Mouse (Mus musculus) ovary, postnatal 10 days (tissue): Measurements from ENCODE around the gene Arhgap28.

ENCODE experiments used
- DNase-seq: peaks from one replicate; pipeline ENCODE4 v3.0.0; 2022; ENCODE audit warnings: low spot score

Gene Arhgap28

DNA sequence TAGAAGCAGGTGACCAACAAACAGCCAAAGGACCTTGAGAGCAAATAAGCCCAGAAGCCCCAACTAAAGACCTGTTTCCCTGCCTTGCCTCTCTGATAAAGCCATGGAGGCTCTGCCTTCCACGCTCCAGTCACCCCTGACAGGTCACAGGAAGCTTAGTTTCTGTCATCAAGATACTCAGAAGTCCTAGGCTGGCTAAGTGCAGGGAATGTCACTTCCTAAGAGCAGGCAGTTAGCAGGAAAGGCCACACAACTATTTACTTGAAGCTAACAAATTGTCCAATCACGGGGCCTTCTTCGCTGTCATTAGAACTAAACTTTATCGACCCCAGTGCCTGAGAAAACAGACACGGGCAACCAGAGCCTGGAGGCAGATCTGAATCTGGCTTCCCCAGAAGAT lies 14.2 kb downstream of the Arhgap28 start:
- no peak for DNase-seq

DNA sequence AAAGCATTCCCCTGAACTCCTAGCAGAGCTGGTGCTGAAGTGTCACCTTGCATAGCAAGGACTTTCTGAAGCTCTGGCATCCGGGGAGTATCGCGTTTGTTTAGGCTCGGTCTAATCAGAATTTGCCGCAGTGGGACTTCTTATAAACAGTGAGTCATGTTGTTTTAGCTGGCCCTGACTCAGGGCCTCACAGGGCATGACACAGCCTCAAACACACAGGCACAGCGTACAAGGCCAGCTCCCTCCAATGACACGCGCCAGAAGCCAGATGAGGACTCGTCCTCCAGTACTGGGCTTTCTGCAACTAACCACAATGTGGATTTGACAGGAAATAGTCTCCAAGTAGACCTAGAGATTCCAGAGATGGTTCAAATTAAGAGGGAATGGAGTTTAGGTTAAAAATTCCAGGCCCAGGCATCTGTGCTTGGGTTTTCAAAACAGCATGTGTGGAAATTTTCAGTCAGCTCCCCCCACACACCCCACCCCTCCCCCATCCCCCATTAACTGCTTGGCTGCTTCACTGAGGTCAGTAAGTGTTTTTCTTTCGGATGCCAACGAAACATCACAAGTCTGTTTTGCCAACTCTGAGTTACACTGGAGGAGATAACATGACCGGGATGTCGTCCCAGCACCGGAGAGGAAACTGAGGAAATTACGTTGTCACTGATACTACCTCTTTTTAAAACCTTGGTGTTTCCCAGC lies 14.8 kb downstream of the Arhgap28 start:
- DNase-seq: no peak

DNA sequence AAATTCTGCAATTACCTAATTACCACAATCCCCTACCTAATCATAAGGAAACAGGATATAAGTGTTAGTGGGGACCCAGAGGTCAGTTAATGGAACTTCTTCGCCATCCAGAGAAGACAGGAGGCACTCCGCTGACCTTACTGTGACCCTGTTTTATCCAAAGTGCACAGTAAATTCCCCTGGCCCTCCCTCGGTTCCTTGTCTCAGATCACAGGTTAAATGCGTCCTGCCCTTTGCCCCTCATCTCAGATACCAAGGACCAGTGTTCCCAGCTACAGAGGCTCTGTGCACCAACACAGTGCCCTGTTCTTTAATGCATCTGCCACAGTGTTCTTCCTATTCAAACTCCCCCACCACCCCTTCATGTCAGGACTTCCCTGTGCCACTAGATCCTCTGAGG lies 18.4 kb downstream of the Arhgap28 start:
- no peak for DNase-seq

DNA sequence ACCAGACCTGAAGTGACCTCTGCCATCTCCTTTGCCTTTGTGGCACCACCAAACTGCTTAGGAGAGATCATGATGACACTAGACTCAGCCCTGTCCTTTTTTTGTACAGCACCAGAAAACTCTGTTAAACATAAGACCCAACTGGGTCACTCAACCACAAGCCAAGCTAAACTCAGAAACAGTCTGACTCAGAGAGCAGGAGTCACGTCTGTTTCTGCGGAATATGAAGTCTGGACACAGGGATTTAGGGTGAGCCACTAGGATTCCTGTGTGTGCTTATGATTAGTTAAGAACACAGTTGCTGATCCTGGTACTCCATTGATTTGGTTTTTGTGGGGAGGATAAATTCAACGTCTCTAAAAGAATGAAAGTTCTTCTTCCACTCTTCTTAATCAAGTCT lies 23.3 kb downstream of the Arhgap28 start:
- DNase-seq: no peak

DNA sequence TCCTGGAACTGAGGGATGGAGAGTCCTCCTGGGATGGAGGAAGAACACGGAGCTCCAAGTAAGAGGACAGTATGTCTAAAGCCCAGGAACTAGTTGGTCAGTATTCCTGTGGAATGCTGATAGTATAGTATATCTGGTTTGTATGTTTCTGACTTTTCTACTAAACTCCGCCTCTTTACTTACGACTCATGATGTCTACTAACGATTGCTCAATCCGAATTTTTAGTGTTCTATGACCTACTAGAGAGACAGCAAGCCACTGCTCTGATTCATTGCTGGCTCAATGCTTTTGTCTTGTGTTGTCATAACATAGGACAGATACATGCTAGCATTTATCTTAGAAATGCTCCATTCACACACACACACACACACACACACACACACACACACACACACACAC lies 24.7 kb downstream of the Arhgap28 start:
- DNase-seq: no peak

DNA sequence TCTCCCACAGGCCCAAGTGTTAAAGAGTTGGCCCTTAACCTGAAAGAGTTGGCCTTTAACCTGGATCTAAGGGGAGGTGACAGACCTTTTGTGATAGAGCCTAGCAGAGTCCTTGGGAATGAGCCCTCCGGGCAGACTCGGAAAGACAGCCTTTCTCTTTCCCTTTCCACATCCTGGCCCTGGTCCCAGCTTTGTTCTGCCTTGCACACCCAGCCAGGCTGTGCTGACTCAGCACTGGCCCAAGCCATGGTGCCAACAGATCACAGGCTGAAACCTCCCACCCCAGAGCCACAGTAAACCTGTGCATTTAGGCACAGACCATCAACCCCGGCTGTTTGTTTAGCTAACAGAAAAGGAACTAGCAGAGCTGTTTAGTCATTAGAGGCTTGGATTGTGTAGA lies 25.1 kb downstream of the Arhgap28 start:
- no peak for DNase-seq

DNA sequence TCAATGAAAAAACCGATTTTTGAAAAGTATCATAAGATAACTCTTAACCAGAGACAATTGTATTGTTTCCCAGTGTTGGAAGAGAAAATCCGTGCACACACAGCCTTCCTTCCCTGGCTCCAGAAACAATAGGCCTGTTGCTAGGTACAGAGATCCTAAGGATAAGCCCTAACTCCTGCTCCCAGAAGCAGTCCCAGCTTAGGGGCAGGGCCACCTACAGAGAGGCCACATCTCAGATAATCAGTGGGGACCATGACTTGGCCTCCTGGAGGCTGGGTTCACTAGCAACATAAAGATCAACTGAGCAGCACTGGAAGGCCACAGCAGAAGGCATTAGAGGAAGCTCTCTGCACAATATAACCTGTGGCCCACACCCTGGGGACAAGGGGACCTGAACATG lies 27.5 kb downstream of the Arhgap28 start:
- no peak for DNase-seq

DNA sequence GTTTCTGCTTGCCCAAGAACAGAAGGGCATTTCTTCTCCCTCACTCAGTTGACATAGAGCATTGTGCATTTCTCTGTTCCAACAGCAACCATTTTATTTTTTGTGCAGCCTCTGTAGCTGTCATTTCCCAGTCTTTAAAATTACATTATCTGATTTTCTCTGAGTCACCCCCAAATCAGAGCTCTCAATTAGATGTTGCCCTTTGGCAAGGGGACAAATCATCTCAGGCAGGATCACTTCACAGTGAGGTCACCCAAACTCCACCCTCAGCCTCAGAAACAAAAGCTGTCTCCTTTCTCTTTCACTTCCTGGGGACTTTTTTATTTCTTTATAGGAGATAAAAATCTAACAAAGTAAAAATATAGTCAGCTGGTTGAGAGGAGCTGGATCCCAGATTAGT lies 27.9 kb downstream of the Arhgap28 start:
- no peak for DNase-seq

DNA sequence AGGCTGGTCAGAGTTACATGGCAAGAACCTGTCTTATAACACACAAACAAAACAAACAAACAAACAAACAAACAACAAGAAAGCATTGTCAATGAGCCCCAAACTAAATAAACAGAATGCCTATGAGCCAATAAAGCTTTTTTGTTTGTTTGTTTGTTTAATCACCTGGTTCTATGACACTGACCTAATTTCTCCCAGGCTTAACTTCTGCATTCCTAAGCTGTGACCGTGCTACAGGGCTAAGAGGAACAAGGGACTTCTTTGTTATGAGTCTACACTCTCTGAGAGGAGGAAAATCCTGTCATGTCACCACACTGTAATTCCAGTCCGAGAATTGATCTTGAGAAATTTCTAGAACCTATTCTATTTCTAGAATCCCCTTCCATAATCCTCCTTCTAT lies 29.2 kb downstream of the Arhgap28 start:
- DNase-seq: no peak

DNA sequence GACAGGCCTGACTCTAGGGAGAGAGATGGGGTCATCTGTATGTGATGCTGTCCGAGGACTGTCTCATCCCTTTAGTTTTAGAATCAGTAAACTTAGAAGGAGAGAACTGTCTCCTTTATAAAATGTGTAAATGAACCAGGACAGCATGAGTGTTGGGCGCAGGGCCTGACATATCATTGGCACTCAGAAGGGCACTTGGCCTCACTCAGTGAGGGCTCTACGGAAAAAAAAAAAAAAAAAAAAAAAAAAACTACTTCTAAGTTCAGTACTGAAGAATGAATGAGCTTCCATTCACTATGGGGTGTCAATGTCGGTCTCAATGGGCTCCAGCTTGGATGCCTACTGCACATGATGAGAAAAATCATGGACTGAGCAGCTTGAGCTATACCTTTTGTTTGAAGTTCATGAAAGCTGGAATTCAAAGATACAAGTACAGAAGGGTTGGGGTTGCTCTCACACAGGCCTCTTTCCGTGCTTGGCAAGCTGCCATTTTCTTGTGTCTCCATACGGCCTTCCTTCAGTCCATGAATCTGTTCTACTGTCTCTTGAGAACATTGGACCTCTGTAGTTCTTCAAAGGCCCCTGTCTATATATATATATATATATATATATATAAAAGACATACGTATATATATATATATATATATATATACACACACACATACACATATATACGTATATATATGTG lies 36.9 kb downstream of the Arhgap28 start:
- DNase-seq: no peak

DNA sequence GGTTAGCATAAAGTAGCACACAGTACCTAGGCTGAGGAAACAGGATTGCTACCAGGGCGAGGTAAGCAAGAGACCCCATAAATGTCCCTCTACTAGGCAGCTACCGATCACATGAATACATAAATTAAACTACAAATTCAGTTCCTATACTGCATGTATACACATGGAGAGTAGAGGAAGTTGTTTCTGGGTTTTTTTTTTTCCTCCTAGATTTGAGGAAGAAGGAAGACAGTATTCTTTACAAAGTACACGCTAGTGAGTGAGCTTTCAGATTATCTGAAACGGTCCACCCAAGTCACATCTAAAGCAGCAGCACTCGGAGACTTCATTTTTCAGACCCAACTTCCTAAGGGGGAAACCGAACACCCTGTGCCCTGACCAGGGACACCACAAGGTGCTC lies 41.1 kb downstream of the Arhgap28 start:
- no peak for DNase-seq

DNA sequence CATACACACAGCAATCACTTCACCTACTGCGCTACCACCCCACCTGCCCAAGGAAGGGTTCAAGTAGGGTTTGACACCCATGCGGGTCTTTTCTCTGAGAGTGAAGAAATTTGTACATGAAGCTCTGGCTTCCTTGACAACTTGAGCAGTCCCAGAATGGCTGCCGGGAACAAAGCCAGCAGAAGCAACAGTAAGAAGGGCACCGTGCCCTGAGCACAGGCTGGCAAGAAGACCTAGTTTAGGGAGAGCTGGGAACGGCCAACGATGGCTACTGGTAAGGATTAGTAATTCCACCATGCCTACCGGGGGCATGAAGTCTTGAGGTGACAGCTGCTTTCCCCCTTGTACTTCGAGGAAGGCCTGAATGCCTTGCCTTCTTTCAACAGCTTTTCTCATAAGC lies 41.9 kb downstream of the Arhgap28 start:
- no peak for DNase-seq

DNA sequence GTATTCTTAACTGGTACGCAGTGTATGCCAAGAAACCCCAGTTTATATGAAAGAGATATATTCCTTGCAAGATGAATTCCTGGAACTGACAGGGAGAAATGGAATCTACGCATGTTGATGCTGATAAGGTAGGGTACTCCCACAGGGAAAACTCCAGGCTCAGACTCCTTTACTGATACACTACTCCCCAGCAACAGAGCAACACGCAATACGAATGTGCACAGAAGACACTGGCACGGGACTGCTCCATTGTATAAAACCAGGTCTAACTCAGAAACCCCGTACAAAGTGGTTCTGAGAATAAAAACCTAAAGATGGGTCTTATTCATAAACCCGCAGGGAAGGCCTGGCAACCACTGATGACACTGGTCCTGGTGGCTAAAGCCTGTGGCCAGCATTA lies 45.0 kb downstream of the Arhgap28 start:
- no peak for DNase-seq

DNA sequence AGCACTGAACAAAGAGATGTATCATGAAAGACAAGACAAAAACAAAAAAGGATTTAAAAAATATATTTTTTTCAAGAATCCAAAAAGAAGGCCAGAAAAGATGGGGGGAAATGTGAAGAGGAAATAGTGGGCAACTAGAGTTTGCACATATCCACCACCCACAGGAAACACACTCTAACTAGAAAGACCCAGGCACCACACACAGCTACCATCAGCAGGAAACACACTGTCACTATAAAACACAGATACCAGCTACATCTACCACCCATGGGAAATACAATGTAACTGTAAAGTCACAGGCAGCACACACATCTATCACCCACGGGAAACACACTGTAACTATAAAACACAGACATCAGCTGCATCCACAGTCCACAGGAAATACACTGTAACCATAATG lies 46.3 kb downstream of the Arhgap28 start:
- DNase-seq: no peak

DNA sequence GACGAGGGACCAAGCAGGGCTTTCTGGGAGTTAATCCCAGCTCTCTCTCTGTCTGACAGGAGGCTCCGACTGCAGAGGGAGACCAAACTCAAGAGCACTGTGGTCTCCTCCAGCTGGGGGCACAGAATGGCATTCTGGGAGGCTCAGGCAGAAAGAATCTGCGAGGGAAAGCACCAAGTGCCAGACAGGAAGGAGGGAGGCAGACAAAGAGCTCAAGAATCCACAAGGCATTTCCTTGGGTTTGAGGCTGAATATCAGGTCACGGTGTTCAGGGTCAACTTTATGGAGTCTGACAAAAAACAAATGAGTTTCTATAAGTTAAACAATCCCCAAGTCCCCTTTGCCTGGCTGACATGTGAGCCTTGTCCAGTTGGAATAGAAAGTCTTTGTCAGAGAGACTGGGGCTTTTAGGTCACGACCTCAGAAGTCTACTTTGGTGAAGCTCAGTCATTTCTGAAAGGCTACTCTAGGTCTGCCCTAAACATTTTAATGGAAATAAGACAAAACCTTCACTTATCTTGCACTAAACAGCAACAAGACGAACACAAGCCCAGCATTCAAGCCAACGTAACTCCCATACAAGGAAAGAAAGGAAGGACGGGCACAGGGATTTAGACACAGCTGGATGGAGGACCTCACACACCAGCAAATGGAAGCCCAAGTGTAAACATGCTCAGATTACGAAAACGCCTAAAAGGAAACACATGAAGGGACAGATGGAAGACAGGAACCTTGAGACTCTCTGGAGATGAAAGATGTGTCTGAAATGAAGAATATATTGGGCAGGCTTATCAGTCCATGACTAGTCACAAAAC lies 47.8 kb downstream of the Arhgap28 start:
- DNase-seq: no peak

DNA sequence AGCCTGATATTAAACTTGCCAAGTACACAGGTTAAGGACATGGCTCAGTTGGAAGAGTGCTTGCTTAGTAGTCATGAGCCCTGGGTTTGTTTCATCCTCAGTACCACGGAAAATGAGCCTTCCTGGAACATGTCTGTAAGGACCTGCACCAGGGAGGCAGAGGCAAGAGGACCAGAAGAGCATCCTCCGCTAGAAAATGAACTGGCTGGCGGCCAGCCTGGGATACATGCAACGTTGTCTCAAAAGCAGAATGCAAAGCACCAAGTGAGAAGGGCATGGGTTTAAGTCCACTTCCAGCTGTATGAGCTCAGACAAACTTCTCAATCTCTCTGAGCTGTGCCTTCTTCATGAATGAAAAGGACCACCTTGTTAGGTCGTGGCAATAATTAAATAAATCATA lies 49.0 kb downstream of the Arhgap28 start:
- no peak for DNase-seq

DNA sequence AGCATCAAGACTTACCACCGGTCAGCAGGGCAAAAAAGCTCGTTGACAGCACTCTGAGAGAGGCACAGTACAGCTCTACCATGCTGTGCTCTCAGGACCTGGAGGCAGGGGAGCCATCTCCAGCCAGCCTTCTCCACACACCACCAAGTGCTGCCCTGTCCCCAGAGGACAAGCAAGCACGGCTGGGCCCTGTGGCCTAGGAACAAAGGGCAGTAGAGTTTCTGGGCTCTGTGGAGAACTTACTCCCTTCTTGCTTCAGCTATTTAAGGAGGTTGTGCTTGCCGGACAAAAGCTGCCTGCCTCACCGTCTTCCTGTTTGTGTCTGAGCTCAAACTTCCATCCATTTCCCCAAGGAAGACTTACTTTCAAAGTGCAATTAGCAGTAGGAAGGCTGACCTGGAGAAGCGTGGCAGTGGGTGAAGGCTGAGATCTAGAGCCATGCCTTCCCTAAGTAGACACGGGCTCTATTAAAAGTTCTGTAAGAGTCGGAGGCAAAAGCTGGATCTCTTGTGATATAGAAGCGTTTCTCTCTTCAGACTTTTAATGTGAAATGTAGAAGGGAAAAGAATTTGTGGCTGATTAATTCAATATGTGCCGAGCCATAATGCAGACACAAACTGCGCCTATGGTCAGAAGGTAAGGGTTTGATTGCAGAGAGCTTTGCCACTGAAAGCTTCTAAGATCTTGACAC lies 53.3 kb downstream of the Arhgap28 start:
- no peak for DNase-seq

DNA sequence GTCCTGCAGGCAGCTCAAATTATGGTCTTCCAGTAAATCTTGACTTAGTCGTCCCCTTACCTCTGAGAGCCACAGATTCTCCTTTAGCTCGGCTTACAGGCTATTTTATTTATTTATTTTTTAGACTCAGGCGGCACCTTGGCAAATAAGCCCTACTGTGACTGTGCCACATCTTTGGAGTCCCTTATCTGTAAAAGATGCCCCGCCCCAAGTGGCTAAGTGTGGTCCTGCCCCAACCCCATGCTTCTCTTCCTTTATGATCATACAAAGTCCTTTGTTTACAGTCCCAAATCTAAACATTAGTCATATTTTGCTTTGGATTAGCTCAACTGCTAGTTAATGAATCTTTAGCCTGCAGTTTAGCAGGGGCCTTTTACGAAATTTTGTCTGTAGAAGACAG lies 55.3 kb downstream of the Arhgap28 start:
- no peak for DNase-seq

DNA sequence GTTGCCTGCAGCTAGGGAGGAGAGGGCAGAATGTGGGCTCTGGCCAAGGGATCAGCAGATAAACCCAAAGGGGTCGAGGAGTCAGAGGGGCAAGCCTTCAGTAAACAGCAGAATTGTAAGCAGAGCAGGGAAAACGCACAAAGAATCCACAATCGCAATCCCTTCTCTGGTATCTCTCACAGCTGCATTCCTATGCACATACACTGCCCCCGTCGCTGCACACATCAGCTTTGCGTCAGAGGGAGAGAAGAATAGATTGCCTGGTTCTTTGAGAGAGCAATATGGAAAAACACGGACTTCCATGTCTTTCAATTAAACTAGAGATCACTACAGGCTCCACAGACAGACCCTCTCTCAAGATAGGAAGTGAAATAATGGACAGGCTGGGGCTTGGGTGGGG lies 58.5 kb downstream of the Arhgap28 start:
- no peak for DNase-seq

DNA sequence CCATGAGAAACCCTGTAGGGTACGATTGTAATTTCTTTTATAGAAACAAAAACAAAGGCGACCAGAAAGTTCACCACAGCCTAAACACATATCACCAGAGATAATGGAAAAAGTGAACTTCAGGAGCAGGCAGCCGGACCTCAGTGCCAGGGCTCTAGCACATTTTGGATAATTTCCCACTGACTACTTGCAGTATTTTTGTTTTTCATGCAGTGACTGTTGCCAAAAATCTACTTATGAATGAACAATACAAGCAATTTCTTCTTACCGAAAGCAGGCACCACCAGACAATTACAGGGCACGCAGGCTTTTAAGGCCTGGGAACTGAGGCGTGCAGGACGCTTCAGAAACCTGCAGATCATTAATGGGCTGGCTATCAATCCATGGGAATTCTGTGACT lies 59.7 kb downstream of the Arhgap28 start:
- DNase-seq: no peak

DNA sequence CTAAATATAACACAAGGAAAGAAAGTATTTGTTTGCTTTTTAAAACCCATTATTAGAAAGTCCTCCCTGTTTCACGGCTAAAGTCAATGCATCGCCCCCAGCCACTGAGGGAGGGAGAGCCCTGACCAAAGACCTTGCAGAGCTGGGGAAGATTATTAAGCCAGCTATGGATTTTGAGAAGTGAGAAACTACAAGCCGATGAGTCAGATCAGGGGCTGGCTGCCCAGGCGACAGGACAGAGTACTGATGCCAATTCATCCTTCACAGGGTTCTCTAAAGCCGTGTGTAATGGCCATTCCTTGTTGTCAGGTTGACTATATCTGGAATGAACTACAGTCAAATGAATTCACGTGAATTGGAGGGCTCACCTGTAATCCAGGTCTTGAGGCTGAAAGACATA lies 62.9 kb downstream of the Arhgap28 start:
- no peak for DNase-seq

DNA sequence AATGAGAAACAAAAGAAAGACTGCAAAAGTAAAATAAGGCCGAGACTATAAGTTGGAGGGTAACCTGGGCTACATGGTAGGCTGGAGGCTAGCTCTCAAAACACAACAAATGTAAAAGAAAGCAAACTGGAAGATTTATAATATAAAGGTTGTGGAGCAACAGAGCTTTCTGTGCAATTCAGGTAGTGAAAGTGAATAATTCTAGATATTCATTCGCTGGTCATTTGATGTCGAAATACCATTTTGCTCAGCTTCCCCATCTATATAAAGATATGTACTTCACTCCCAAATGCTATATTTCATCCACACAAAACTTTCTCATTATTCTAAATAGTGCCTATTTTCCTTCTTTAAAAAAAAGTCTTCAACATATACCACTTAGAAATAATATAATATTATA lies 66.9 kb downstream of the Arhgap28 start:
- no peak for DNase-seq

DNA sequence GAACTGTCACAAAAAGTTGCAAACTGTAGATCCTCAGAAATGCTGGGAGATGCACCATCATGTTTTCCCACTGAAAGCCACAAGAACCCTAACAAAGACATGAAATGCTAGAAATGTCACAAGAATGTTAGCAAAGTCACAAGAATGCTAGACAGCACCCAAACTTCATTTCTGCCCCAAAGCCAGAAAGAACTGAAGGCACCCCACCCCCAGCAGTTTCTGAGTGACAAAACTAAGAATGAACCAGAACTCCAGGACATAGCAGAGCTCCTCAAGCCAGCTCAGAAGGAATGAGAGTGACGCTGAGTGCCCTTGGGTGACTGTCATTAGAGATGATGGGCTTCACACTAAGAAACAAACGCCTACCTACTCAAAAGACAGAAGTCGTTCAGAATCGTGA lies 68.4 kb downstream of the Arhgap28 start:
- DNase-seq: no peak
